Mouse (Mus musculus) adrenal gland, adult (tissue): Measurements from ENCODE around the gene Elf2.

Experiments
- DNase-seq, 2 experiments: peaks; one replicate each; pipeline ENCODE4 v3.0.0; 2022 to 2023; ENCODE audit warnings: low spot score in 1 of 2; ENCODE audit not compliant: inconsistent age in 2 of 2

The Elf2 gene

DNA sequence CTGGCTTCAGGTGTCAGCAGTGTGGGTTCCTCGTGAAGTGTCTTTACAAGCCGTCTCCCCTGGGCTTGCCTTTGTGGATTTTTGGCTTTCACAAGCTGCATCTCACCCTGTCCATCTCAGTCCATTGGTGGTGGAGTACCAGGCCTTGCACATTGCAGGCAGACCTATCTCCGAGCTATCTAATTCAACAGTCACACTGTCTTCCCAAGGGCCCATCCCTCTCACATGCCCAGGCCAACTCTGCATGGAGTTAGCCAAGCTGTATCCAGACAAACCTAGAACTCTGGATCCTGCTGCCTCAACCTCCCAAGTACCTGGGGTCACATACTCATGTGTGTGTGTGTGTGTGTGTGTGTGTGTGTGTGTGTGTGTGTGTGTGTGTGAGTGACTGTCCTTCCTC lies 100.9 kb downstream of the Elf2 start:
- no peak for DNase-seq

DNA sequence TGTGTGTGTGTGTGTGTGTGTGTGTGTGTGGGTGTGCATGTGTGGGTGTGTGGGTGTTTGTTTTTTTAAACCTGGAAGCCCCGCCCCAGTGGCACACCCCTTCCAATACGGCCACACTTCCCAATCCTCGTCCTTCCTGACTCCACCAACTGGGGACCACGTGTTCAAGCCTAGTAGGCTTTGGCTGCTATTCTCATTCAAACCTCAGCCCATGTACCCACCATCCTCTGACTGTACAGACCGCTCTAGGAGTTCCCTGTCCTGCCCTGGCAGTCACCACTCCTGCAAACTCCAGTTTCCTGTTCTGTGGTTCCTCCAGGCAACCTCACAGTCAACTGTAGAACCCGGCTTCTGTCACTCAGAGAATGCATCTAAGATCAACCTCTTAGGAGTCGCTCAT lies 101.9 kb downstream of the Elf2 start:
- DNase-seq: no peak

DNA sequence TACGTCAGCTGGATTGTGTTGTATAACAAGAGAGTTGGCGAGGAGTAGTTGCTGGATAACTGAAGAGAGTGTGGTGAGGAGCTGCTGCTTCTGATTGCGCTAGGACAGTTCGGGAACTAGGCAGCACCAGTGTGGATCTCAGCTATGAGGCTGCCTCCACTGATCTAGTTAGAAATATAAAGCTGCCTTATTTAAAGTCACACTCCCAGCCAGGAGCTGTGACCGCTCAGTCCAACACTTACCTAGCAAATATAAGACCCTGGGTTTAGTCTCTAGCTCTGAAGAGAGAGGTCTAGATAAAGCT lies 105.8 kb downstream of the Elf2 start:
- DNase-seq: no peak

DNA sequence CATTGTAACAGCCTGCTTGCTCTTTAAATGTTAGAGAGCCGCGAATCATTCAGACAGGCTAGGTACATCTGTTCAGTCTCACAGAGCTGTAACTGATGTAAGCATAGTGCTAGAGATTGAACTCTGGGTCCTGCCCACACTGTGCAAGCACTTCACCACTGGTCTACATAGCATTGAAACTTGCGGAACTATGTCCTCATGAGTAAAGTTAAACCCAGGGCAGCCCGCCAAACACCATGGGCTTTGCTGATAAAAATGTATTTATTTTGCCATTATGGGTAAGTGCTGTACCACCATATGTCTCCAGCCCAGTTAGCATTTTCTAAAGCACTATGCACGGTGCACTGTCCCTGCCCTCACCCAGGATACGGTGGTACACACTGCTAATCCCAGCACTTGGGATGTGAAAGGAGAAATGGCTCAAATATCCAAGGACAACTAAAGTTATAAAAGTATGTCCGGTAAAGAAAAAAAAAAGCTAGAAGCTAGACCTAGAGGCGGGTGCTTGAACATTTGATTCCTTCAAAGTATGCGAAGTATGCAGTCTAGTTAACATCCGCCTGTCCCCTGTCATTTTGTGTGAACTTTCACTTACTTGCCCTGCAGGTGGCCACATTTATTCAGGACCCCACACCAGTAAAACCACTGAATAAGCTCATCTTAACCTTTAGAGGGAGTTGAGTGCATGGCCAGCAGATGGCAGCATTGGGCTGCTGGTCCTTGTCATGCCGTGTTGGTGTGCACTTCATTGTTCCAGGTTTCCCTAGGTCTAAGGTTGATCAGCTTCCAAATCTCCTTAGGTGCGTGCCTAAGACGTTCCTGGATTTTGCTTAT lies 106.3 kb downstream of the Elf2 start:
- DNase-seq: peak; percentile 81 to 94

- DNase-seq: peak; percentile 85 to 88
Observed at GRCm38 (mm10) chr3:51233474-51233873, 107.0 kb downstream of the Elf2 start.

GRCm38 (mm10) chr3:51232205-51232910 lies 108.1 kb downstream of the Elf2 start:
- peak in 1 of 2 experiments; percentile 60 for DNase-seq

GRCm38 (mm10) chr3:51231499-51231898 lies 109.0 kb downstream of the Elf2 start:
- DNase-seq: no peak

DNA sequence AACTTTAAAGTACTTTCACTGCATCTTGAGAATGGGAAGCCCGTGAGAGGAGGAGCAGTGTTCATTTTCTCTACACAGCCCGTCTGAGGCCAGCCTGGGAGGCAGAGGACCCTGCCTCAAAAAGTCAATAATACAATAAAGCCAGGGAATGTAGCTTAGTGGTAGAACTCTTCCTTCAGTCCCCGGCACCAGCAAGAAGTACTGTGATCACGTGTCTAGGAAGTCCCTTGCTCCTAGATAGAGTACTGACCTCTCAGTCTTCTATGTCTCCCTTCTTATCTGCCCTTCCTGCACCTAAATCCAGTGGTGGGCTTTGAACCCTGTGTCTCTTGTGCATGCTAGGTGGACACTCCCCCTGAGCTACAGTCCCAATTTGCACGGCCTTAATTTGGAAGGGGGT lies 109.6 kb downstream of the Elf2 start:
- no peak for DNase-seq

DNA sequence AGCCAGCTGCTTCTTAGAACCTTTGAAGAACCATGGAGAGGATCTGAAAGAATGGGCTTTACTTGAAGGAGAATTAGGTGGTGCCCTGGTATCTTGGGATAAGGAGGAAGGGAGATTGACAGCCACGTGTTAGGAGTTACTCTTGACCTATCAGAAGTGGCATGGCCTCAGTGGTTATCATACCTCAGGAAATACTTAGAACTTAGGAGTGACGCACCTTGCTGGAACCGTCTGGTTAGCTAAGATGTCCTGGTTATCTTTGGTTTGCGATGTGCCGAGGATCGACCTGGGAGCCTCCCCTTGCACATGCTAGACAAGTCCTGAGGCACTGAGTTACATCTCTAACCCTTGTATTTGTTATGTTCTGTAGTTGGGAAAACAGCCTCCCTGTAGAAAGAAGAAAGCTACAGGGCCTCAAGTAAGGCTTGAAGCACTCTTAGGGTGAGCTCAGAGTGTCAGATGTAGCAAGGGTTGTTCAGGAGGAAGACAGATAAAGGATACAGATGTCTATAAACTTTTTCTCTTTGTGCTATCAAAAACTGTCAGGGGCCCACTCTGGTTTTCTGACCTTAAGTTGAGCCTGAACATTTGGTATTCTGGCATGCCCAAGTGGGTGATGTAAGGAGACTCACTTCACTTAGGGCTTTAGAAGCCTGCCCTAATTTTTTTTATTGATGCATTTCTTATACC lies 110.2 kb downstream of the Elf2 start:
- DNase-seq: no peak

DNA sequence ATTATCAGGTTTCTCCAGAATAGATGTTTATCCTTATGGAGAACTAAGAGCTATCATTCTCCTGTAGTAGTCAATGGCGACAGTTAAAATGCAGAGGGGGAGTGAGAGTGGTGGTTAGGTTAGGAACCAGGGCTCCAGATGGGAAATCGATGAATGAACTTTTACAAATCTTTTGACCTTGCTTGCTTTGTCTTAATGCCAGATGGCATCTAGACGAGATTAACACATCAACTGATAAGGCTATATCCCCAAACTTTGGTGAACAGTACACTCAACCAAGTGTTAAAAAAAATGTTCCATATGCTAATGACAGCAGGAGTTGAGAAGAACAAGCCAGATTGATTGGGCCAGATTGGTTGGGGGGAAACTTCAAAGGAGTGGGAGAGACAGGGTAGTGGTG lies 111.2 kb downstream of the Elf2 start:
- DNase-seq: no peak

DNA sequence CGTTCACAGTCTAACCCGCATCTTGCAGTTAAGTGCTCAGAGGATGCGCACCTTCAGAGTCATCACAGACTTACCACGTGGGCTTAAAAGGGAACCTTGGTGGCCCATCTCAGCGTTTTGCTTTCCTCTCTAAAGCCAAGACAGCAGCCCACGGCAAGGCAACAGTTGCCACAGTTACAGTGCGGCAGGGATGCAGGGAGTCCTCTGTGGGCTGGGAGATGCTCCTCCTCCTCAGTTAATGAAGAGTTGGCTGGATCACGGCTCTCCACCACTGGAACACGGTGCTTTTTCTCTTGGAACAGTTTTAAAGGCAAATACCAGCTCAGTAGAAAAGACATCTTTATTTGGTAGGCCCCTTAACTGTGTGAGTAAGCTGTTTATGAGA lies 111.7 kb downstream of the Elf2 start:
- no peak for DNase-seq

DNA sequence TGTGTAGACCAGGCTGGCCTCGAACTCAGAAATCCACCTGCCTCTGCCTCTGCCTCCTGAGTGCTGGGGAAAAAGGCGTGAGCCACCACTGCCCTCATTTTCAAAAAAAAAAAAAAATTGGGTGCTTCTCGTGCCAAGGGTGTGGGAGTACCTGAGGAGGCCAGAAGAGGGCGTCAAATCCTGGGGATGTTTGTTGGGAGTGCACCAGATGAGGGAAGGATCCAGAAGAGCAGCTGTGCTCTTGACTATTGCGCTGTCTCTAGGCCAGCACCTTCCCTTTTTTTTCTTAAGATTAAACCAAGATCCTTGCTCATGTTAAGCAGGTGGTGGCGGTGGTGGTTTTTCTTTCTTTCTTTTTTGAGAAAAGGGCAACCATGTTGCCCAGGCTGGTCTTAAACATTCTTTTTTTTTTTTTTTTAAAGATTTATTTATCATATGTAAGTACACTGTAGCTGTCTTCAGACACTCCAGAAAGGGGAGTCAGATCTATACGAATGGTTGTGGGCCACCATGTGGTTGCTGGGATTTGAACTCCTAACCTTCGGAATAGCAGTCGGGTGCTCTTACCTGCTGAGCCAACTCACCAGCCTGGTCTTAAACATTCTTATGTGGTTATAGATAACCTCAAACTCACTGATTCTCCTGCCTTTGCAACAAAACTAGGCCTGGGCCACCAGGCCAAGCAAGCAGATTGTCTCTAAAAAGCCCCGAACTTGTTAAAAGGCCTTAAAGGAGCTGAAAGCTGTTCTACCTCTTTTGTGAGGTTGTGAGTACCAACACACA lies 112.2 kb downstream of the Elf2 start:
- DNase-seq: peak; percentile 60 to 84

- DNase-seq: no peak
Observed at GRCm38 (mm10) chr3:51226601-51227000, 113.9 kb downstream of the Elf2 start.

DNA sequence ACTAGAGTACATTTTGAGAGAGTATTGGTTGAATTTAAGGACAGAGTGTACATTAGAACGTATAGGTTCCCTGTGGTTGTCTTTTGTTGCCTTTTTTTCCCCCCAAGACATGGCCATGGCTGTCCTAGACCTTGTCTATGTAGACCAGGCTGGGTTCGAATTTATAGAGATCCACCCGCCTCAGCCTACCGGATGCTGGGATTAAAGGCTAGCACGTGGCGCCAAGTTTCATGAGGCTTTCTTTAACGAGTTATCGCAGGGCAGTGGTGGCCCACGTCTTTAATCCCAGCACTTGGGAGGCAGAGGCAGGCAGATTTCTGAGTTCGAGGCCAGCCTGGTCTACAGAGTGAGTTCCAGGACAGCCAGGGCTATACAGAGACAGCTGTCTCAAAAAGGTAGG lies 114.5 kb downstream of the Elf2 start:
- peak in 1 of 2 experiments; percentile 15 for DNase-seq

- no peak for DNase-seq
Observed at GRCm38 (mm10) chr3:51225226-51225750, 115.2 kb downstream of the Elf2 start.

- DNase-seq: peak; percentile 92 to 97
Observed at GRCm38 (mm10) chr3:51224363-51225225, 115.9 kb downstream of the Elf2 start, which contains the start of gene Noct. Noct (plus strand) TSS chr3:51224447.

- DNase-seq: no peak
Observed at GRCm38 (mm10) chr3:51223556-51223955, 116.9 kb downstream of the Elf2 start.

- DNase-seq: peak in 1 of 2 experiments; percentile 72
Observed at GRCm38 (mm10) chr3:51222834-51223460, 117.5 kb downstream of the Elf2 start.

- DNase-seq: no peak
Observed at GRCm38 (mm10) chr3:51222302-51222701, 118.2 kb downstream of the Elf2 start.
